Mouse (Mus musculus) common myeloid progenitor, adult 5-6 weeks (primary cell): ENCODE results near the gene Gm26965. TPM values are rescaled to one million over a fixed set of nuclear protein-coding genes. Genes with fewer than 3 reads are reported as not detected.

Experiments used
- total RNA-seq: library from RNA; stranded (forward); fragments of 200-1000, 187-1606 nt; gene quantifications from 2 replicates; pipeline ENCODE4 v1.2.3, GENCODE M21; 2017

Gm26965 gene
- total RNA-seq, 1 experiment from 2014 or later: not detected

Other genes with a start within 250 kb of the Gm26965 start
- 3.8 and 7.9 TPM in 2 replicates for gene Zfp458, start 247.7 kb downstream of the Gm26965 start, total RNA-seq
- 2.0 and 2.6 TPM in 2 replicates for gene Zfp457, start 219.7 kb downstream of the Gm26965 start, total RNA-seq
- 5.1 and 10.4 TPM in 2 replicates for gene Zfp595, start 193.6 kb downstream of the Gm26965 start, total RNA-seq
- gene Gm28044, start 165.6 kb downstream of the Gm26965 start, total RNA-seq: 0.92 and 8.2 TPM in 2 replicates
- 8.7 and 9.1 TPM in 2 replicates for gene Zfp953, start 165.5 kb downstream of the Gm26965 start, total RNA-seq
- gene Gm28041, start 150.4 kb downstream of the Gm26965 start, total RNA-seq: 4.4 TPM in 1 of 2 replicates, not detected in the other
- 4.3 and 4.4 TPM in 2 replicates for gene Zfp456, start 150.3 kb downstream of the Gm26965 start, total RNA-seq
- 5.3 and 6.3 TPM in 2 replicates for gene Zfp429, start 126.3 kb downstream of the Gm26965 start, total RNA-seq
- 1.2 and 6.1 TPM in 2 replicates for gene Zfp459, start 104.7 kb downstream of the Gm26965 start, total RNA-seq
- 13.8 and 14.0 TPM in 2 replicates for gene Zfp874a, start 74.5 kb downstream of the Gm26965 start, total RNA-seq
- gene Zfp874b, start 41.9 kb downstream of the Gm26965 start, total RNA-seq: 10.3 and 15.4 TPM in 2 replicates
- 7.9 and 8.4 TPM in 2 replicates for gene Zfp58, start 25.6 kb downstream of the Gm26965 start, total RNA-seq
- gene Zfp87, start within 50 bp of the Gm26965 start, total RNA-seq: 16.8 and 17.2 TPM in 2 replicates
- 12.3 and 13.6 TPM in 2 replicates for gene Zfp748, start 27.7 kb upstream of the Gm26965 start, total RNA-seq
- gene Zfp729b, start 83.6 kb upstream of the Gm26965 start, total RNA-seq: 27.2 and 27.6 TPM in 2 replicates
- not detected in 2 replicates for gene Gm49345, start 111.6 kb upstream of the Gm26965 start, total RNA-seq
- 15.5 and 18.8 TPM in 2 replicates for gene Zfp729a, start 111.6 kb upstream of the Gm26965 start, total RNA-seq
- 25.2 and 26.0 TPM in 2 replicates for gene Zfp738, start 160.9 kb upstream of the Gm26965 start, total RNA-seq
- gene Zfp65, start 203.0 kb upstream of the Gm26965 start, total RNA-seq: 14.5 and 21.5 TPM in 2 replicates
- gene Zfp85, start 229.1 kb upstream of the Gm26965 start, total RNA-seq: 2.4 and 8.6 TPM in 2 replicates